Mouse (Mus musculus) liver (tissue): Measurements from ENCODE around the gene Cyfip1.
"Not testable (repeated sequence)": the region's sequence is repeated elsewhere in the genome, so short reads cannot be mapped to it uniquely, and the experiment has no call there.

Experiments
- DNase-seq: peaks from one replicate; pipeline ENCODE4 v3.0.0-alpha.2; 2020; ENCODE audit warnings: mixed read lengths

The Cyfip1 gene

DNA sequence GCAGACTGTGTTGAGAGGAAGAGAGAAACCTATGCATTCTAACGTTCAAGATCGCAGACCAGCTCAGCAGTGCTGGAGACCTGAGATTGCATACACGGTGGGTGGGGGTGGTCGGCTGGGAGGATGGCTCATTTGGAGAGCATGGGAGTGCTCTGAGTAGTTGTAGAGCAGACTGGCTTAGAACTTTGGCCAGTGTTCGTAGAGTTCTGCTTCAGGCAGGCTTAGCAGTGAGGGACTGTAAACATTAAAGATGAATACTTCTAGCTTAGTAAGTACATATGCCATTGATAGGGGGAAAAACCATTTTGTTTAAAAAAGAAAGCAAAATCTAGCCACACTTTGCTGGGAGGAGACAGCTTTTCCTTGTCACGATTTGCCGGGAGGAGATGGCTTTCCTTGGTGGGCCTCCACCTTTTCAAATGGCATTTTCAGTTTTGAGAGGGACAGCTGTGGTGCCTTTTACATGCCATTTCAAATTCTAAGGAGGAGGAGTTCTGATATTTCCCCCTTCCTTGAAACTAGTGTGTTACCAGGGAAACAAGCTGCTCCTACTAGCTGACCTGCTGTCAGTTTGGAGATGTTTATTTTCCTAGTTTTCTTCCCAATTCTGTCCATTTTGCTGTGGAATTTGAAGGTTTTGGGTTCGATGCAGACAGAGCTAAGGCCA lies 24.3 kb downstream of the Cyfip1 start:
- no peak for DNase-seq

DNA sequence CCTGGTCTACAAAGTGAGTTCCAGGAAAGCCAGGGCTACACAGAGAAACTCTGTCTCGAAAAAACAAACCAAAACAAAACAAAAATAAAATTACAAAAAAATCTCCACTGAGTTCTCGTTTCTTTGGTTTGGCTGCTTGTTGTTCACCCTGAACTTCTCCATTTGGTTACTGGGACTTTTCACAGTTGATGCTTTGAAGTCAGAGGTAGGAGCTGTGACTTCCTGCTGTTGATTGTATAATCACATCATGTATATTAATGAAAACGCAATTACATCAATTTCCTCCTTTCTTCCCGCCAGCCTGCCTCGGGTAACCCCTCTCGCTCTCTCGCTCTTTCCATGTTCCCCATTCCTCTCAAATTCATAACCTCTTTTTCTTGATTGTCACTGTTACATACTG lies 26.7 kb downstream of the Cyfip1 start:
- DNase-seq = no peak

DNA sequence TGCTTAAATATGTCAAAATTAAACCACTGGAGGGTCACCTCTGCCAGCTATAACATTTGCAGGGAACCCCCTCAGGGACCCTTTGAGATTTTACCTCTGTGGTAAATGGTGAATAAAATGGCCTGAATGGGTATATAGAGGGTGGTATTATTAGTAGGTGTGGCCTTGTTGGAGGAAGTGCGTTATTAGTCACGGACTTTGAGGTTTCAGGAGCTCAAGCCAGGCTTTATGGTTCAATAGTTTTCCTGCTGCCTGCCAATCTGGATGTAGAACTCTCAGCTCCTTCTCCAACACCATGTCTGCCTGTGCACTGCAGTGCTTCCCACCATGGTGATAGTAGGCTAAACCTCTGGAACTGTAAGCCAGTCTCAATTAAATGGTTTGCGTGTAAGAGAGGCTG lies 27.7 kb downstream of the Cyfip1 start:
- DNase-seq = no peak

DNA sequence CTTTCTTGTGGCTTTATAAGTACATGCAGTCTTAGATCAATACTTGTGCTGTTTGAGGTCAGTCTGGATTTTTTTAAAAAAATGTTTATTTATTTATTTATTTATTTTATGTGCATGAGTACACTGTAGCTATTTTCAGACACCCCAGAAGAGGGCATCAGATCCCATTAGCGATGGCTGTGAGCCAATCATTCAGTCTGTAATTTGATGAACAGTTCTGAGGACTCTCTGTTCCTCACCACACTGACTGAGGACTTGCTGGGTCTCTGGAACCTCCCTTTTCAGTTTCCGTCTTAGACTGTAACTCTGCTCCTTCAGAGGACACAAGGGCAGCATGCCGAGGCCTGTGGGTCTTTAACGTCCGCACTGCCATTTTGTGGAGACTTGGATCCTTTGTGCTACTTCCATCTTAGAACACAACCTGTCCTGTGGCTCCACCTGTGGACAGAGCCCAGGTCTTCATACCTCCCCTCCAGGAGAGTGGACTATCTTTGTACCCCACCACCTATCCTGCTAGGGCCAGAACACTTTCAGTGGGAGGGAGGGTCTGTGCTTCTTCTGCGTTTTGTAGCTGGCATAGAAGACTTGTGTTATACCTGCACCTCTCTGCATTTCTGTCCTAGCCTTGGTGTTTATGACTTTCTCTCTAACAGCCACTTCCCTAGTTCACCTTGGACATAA lies 28.9 kb downstream of the Cyfip1 start:
- no peak for DNase-seq

DNA sequence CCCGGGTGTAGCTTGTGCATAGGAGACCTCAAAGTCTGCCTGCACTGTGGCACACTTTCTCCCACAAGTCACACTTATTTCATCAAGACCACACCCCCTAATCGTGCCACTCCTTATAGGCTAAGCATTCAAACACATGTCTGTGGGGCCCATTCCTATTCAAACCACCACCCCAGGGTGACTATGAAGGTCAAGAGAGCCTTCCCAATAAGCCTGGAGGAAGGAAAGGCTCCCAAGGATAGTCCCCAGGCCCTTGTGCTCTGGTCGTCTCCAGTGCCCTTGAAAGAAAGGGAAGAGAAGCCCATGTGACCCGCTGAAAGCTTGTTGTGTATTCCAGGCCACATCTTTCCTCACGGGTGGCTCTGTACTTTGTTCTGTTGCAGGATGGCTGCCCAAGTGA lies 29.9 kb downstream of the Cyfip1 start:
- DNase-seq = no peak

DNA sequence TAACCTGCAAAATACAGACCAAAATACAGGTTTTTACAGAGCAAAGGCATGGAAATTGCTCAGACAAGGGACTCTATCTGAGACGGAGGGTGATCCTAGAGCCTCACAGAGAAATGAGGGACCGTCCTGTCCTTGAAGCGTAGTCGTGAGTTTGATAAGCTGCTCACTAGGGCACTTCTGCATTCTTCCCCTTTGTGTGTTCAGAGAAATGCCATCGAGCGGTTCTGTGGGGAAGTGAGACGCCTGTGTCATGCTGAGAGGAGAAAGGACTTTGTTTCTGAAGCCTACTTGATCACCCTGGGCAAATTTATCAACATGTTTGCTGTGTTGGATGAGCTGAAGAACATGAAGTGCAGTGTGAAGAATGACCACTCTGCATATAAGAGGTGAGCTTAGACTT lies 33.2 kb downstream of the Cyfip1 start:
- no peak for DNase-seq

DNA sequence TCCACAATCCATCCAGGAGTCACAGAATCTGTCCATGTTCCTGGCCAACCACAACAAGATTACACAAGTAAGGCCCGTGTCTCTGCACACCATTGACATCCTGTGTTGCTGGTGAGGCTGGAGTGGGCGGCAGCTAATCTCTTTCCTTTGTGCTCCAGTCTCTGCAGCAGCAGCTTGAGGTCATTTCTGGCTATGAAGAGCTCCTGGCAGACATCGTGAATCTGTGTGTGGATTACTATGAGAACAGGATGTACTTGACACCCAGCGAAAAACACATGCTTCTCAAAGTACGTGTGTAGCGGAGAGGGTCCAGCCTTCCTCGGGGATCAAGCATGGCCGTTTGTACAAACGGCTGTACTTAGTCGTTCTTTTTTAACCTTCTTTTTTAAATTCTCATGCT lies 36.2 kb downstream of the Cyfip1 start:
- DNase-seq = no peak

DNA sequence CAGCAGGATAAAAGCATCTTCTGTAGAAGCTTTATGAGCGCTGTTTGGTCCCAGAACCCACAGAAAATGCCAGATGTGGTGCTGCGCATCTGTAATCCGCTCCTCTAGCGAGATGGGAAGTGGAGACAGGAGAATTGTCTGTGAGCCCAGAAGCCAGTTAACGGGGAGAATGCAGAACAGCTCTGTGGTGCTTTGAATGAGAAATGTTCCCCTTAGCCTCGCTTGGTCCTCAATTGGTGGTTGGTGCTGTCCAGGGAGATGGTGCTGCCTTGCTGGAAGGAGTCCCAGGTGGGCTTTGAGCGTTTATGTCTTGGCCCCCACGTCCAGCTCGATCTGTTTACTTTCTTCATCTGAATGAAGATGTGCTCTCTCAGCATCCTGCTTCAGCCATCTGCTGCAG lies 39.3 kb downstream of the Cyfip1 start:
- DNase-seq = no peak

DNA sequence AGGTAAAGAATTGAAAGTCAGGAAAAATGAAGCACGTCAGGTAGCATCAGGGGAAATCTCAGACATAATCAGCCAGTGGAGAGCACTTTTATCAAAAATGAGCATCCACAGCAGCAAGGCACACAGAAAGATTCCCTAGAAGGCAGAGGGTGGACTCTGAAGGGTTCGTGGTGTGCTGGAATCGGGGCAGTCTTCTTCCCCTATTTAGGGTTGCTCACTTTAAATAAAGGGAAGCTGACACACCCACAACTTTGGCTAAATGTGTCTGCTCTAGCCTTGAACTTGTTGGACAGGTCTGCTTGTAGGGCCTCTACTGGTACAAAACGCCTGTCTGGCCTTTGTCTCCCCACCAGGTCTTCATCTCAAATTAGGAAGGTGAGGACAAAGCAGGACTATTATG lies 47.1 kb downstream of the Cyfip1 start:
- DNase-seq = no peak

DNA sequence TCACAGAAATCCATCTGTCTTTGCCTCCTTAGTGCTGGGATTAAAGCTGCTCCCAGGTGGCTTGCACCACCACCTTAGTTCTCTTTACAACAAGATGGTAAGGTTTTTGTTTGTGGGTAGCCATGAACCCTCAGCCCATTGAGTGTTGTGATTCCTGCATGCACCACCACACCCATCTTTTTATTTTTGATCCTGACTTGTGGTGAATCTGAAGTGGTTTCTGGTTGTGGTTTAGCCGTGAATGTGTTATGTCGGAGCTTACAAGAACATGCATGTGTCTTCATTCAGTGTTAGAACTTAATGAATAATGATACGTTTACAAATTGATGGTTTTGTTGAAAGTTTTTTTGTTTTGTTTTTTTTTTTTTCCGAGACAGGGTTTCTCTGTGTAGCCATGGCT lies 48.5 kb downstream of the Cyfip1 start:
- DNase-seq = no peak

DNA sequence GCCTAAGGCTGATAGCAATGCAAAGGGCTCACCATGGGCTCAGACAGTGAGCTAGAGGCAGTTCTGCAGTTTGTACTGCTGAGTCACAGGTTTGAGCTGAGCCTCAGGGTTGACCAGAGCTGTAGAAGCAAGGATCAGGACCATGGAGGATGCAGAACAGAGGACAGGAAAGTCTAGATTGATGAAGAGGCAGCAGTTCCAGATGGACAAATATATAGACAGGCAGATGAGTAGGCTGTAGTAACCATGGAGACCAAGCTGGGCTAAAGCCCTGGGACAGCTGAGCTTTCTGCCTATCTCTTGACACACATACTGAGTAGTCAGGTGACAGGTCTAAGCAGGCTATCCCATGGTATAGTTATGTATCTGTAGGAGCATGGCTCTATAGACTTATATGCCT lies 49.2 kb downstream of the Cyfip1 start:
- no peak for DNase-seq

DNA sequence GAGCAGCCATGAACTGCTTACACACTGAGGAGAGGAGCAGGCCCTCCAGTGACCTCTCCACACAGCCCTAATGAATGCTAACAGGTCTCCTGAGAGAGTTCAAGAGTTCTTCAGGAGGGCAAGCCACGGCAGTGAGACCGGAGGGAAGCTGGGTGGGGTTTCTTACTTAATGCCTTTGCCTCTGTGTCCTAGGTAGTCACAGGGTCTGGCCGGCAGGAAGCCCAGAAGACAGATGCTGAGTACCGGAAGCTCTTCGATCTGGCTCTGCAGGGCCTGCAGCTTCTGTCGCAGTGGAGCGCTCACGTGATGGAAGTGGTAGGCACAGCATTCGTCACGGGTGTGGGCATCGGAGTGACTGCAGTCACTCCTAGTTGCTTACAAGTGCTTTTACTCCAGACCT lies 50.3 kb downstream of the Cyfip1 start:
- DNase-seq = no peak

DNA sequence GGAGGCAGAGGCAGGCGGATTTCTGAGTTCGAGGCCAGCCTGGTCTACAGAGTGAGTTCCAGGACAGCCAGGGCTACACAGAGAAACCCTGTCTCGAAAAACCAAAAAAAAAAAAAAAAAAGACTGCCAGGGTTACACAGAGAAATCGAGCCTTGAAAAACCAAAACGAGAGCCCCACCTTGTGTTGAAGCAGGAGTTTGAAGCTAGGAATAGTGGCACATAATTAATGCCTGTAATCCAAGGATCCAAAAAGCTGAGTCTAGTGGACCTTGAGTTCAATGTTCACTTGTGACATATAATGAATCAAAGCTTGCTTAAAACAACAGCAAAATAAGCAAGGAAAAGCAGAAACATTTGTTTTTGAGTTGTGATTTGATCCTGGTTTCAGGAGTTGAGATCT lies 62.2 kb downstream of the Cyfip1 start:
- DNase-seq = no peak

DNA sequence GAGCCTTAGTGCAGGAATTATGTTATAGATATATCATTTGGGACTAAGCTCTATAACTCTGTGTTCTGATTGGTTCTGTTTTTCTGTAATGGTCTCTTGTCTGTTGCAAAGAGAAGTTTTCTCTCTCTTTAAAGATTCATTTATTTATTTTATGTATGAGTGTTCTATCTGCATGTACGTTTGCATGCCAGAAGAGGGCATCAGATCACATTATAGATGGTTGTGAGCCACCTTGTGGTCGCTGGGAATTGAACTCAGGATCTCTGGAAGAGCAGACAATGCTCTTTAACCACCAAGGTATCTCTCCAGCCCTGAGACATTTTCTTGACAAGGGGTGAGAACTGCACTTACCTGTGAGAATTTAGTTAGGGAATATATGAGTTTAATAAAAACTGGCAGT lies 63.9 kb downstream of the Cyfip1 start:
- no peak for DNase-seq

DNA sequence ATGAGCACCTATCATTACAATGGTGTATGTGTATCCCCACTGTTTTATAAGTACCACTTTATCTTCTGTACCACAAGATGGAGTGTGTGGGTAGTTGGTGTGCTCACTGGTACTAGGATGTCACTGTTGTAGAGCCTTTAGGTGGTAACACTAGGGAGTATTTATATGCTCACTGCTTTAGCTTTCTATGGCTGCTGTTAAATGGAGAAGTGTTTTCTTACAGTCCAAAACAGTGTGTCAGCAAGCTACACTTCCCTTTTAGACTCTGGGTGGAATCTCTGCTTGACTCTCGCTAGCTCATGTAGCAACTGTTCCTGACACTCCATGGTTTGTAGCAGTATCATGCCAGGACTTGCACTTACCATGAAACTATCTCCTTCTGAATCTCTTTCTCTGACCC lies 68.0 kb downstream of the Cyfip1 start:
- DNase-seq = no peak

DNA sequence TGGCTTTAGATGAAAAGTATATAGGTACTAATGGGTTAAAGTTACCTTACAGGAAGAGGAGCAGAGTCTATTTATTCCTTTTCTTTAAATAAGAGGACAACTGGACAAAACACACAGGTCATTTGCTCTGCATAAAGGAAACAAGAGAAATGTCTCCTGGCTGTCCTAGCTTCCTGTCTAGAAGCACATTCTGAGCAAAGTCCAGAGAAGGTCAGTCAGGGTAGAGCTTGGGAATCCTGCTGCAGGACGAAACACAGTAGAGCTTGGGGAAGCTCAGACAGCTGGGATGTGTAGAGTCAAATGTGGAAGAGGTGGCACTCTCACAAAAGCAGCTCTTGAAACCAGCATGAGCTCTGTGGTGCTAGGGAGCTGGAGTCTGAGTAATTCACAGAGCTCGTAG lies 68.8 kb downstream of the Cyfip1 start:
- no peak for DNase-seq

DNA sequence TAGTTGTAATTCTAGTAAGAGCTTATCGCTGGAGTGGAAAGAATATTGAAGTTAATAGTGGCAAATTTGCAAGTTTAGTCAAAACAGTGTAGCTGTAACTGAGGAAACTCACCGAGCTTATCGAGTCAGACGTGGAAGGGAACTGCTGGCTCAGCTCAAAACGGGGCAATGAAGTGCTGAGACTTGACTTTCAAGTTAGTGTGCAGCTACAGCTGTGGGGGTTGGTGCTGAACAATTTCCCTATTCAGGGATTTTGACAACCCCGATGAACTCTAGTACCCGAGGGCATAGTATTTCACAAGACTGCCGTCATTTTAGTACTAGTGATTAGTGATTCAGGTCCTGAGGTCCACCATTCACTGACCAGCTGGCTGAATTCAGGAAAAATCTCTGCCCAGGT lies 69.8 kb downstream of the Cyfip1 start:
- DNase-seq = no peak

DNA sequence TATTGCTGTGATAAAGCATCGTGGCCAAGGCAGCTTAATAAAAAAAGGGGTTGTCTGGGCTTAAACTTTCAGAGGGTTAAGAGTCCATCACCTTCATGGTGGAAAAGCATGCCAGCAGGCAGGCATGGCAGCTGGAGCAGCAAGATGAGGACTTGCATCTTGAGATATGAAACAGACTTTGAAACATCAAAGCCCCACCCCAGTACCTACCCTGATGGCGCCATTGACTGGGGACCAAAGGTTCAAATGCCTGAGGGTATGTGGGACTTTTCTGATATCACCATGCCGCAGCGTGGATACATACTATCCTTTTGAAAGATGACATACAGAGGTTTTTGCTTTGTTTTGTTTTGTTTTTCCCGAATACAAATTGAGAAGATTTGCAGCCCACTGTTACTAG lies 70.6 kb downstream of the Cyfip1 start:
- DNase-seq = no peak

DNA sequence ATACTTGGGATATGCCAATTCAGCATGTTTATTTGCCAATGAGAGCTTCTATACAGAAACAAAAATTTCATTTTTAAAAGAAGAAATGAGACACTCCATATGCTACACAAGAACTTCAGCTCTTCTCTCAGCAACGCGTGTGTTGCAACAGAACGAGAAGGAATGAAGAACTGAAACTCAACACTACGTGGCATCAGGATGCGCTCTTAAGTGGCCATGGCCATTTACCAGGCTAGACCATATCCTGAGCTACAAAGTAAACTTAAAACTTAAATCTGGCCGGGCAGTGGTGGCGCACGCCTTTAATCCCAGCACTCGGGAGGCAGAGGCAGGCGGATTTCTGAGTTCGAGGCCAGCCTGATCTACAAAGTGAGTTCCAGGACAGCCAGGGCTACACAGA lies 76.8 kb downstream of the Cyfip1 start:
- not testable (repeated sequence) for DNase-seq

DNA sequence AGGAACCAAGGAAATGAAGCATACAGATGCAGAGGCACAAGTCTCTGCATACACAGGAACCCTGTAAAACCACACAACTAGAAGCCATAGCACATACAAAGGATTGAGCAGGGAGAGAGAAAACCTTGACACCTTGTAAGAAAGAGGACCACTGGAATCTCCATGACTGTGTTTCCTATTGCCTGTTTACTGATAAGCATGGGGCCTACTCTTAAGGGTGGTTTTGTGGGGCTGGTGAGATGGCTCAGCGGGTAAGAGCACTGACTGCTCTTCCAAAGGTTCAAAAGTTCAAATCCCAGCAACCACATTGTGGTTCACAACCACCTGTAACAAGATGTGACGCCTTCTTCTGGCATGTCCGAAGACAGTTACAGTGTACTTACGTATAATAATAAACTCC lies 85.7 kb downstream of the Cyfip1 start:
- no peak for DNase-seq

DNA sequence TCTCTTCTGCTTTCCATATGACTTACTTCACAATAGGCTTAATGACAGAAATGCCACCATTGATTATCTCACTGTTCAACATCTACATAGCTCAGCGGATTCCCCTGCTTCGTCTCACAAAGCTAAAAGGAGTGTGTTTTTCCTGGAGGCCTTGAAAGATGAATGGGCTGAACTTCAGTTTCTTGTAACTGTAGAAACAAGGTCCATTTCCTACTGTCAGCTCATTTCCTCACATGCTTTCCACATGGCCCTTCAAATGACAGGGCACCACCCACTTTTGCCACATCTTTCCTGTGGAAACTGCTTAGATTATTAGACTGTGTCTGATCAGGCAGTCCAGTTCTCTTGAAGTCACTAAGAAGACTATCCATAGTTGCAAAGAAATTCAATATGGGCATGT lies 87.1 kb downstream of the Cyfip1 start:
- no peak for DNase-seq

DNA sequence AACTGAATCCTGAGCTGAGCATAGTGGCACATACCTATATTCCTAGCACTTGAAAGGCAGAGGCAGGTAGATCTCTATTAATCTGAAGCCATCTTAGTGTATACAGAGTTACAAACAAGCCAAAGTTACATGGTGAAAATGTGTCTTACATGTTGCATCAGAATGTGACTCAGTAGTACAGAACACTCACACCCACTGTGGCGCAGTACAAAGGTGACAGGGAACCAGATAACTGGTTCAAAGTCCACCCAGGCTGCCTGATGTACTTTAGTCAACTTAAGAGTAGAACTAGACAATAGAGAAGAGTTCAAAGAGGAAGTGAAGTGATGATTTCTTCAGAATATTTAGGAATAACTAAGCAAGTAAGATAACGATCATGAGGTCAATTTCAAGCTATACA lies 93.5 kb downstream of the Cyfip1 start:
- DNase-seq = no peak

DNA sequence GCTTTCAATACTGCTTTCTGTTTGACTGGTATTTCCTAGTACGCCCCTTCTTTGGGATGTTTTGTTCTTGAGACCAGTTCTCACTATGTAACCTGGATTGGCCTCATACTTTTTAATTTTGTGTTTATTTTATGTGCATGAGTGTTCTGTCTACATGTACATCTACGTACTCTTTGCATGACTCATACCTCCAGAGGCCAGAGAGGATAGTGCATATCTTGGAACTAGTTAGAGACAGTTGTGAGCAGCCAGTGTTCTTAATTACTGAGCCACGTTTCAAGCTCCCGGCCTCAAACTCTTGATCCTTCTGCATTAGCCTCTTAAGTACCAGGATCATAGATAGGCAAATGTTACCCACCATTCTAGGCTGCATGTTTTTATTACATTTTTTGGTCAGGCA lies 96.8 kb downstream of the Cyfip1 start:
- no peak for DNase-seq

DNA sequence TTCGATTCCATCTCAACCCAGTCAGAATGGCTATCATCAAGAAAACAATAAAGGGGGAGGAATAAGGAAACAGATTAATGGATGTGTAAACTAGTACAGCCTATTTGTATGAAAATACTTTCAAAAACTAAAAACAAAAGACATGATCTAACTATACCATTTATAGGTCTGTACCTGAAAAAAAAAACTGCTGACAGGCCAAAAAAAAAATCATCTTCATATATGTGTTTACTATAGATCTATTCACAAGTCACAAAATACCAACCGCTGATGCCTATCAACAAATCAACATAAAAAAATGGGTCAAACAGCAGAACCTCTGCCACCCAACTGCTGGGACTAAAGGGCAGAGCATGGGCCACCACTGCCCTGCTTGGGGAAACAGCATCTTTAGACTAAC lies 114.5 kb downstream of the Cyfip1 start:
- no peak for DNase-seq

DNA sequence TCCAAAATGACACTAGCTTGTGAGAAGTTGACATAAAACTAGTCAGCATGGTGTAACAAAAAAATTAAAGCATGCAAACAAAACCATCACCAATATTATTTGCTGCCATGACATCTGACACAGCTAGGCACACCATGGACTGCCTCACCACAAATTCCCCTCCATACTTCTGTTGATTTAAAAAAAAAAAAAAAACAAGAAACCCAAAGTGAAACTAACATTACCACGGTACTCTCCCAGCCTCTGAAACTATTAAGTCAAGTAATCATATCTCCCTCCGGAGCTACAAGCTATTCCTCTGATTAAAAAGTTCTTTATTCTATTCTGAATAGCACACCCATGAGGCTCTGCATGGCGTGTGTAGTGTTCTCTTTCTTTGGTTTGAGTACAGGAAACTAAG lies 115.6 kb downstream of the Cyfip1 start:
- DNase-seq = no peak
